ENCODE assay signal across 15 mouse cellular contexts in genomic region chr7:84247960-84248665, GRCm38 (mm10).
A peak's percentile ranks its signal among the peaks of the same experiment; 100 is the strongest.
DNase-seq lines count a peak whose midpoint lies in the region; ATAC-seq lines count a peak whose summit lies in the region.
"Had no signal": no experiment of that assay in that cellular context is flagged by ENCODE, and none has a peak within 500 bp of the region (broad histone marks: within the 10 kb centered on the region; RNA-seq: fewer than 3 reads in every experiment).

No protein-coding gene starts in this region.

- ATAC-seq in hindbrain, embryonic 14.5 days (ENCODE audit: low FRiP score) = peak; percentile 61; the same call in 1 of the 2 replicates
- no peak for ATAC-seq in hindbrain, embryonic 11.5 days (ENCODE audit: low FRiP score)
- peak; percentile 92 for ATAC-seq in lung, embryonic 16.5 days (ENCODE audit: low read depth)
- peak; percentile 67 for ATAC-seq in intestine, embryonic 15.5 days
- ATAC-seq in stomach, embryonic 16.5 days (ENCODE audit: insufficient read depth, low FRiP score) = no peak

- H3K4me1 ChIP-seq in hindbrain, embryonic 14.5 days (replicated peaks; ENCODE audit: control insufficient read depth, insufficient read depth, low read length) = no peaks in the 10 kb centered on the region
- H3K4me1 ChIP-seq in hindbrain, embryonic 11.5 days (replicated peaks; ENCODE audit: control insufficient read depth, insufficient read depth, low read length) = no peaks in the 10 kb centered on the region
- H3K4me1 ChIP-seq in lung, embryonic 16.5 days (replicated peaks; ENCODE audit: control insufficient read depth, insufficient read depth, low read length) = peaks cover 24% of the 10 kb centered on the region
- peaks cover 6% of the 10 kb centered on the region for H3K4me1 ChIP-seq in intestine, embryonic 15.5 days (replicated peaks)
- H3K4me1 ChIP-seq in stomach, embryonic 16.5 days (ENCODE audit: control insufficient read depth, insufficient read depth, low read length) = peaks cover 7% of the 10 kb centered on the region

- no peak overlapping the region for H3K9ac ChIP-seq in hindbrain, embryonic 14.5 days
- H3K9ac ChIP-seq in hindbrain, embryonic 11.5 days (ENCODE audit: low read depth, low read length) = no peak overlapping the region
- no peak overlapping the region for H3K9ac ChIP-seq in lung, embryonic 16.5 days (ENCODE audit: low read length)
- H3K9ac ChIP-seq in intestine, embryonic 15.5 days = no peak overlapping the region
- peak overlapping the region; percentile 22; the same call in 1 of the 2 replicates for H3K9ac ChIP-seq in stomach, embryonic 16.5 days (ENCODE audit: low read length)
- H3K9ac ChIP-seq: embryonic facial prominence, embryonic 15.5 days had no signal

- H3K9me3 ChIP-seq in hindbrain, embryonic 14.5 days (ENCODE audit: control insufficient read depth, low read length) = no peaks in the 10 kb centered on the region
- H3K9me3 ChIP-seq in hindbrain, embryonic 11.5 days (ENCODE audit: control insufficient read depth, low read length) = no peaks in the 10 kb centered on the region
- no peaks in the 10 kb centered on the region for H3K9me3 ChIP-seq in lung, embryonic 16.5 days (ENCODE audit: control insufficient read depth, low read length)
- no peaks in the 10 kb centered on the region for H3K9me3 ChIP-seq in intestine, embryonic 15.5 days
- H3K9me3 ChIP-seq in stomach, embryonic 16.5 days (replicated peaks; ENCODE audit: control insufficient read depth, low read length) = no peaks in the 10 kb centered on the region
- H3K9me3 ChIP-seq: embryonic facial prominence, embryonic 15.5 days had no signal

- H3K4me3 ChIP-seq in hindbrain, embryonic 14.5 days (replicated peaks; ENCODE audit: low read length) = no peak overlapping the region
- no peak overlapping the region for H3K4me3 ChIP-seq in hindbrain, embryonic 11.5 days (ENCODE audit: low read depth, low read length)
- H3K4me3 ChIP-seq in lung, embryonic 16.5 days (ENCODE audit: low read length) = no peak overlapping the region
- H3K4me3 ChIP-seq in intestine, embryonic 15.5 days (replicated peaks) = no peak overlapping the region
- H3K4me3 ChIP-seq in stomach, embryonic 16.5 days (replicated peaks; ENCODE audit: low read length) = no peak overlapping the region
- H3K4me3 ChIP-seq: embryonic facial prominence, embryonic 15.5 days; heart, adult 2 months; myocyte had no signal

- no peaks in the 10 kb centered on the region for H3K27me3 ChIP-seq in hindbrain, embryonic 14.5 days (ENCODE audit: control insufficient read depth, insufficient read depth, low read length)
- no peaks in the 10 kb centered on the region for H3K27me3 ChIP-seq in hindbrain, embryonic 11.5 days (ENCODE audit: control insufficient read depth, insufficient read depth, low read length)
- H3K27me3 ChIP-seq in lung, embryonic 16.5 days (ENCODE audit: control insufficient read depth, insufficient read depth, low read depth, low read length) = no peaks in the 10 kb centered on the region
- no peaks in the 10 kb centered on the region for H3K27me3 ChIP-seq in intestine, embryonic 15.5 days (replicated peaks)
- no peaks in the 10 kb centered on the region for H3K27me3 ChIP-seq in stomach, embryonic 16.5 days (ENCODE audit: control insufficient read depth, insufficient read depth, low read length)
- H3K27me3 ChIP-seq: embryonic facial prominence, embryonic 15.5 days had no signal

- peaks cover 46% of the 10 kb centered on the region for H3K36me3 ChIP-seq in hindbrain, embryonic 14.5 days (replicated peaks; ENCODE audit: control insufficient read depth, insufficient read depth)
- H3K36me3 ChIP-seq in hindbrain, embryonic 11.5 days (ENCODE audit: control insufficient read depth, insufficient read depth, low read length) = no peaks in the 10 kb centered on the region
- no peaks in the 10 kb centered on the region for H3K36me3 ChIP-seq in lung, embryonic 16.5 days (ENCODE audit: control insufficient read depth, insufficient read depth, low read length)
- no peaks in the 10 kb centered on the region for H3K36me3 ChIP-seq in intestine, embryonic 15.5 days
- H3K36me3 ChIP-seq in stomach, embryonic 16.5 days (ENCODE audit: control insufficient read depth, insufficient read depth, low read length) = no peaks in the 10 kb centered on the region

- 56% methylated on average over 3 of the region's 3 CpGs for WGBS in hindbrain, embryonic 14.5 days
- WGBS in hindbrain, embryonic 11.5 days = 38% methylated on average over 3 of the region's 3 CpGs
- 34% methylated on average over 3 of the region's 3 CpGs for WGBS in lung, embryonic 16.5 days
- WGBS in intestine, embryonic 15.5 days = 31% methylated on average over 3 of the region's 3 CpGs
- WGBS in stomach, embryonic 16.5 days = 26% methylated on average over 3 of the region's 3 CpGs

- H3K27ac ChIP-seq in hindbrain, embryonic 14.5 days = no peak overlapping the region
- no peak overlapping the region for H3K27ac ChIP-seq in hindbrain, embryonic 11.5 days (ENCODE audit: low read depth, low read length)
- peak overlapping the region; percentile 86 for H3K27ac ChIP-seq in lung, embryonic 16.5 days (ENCODE audit: low read length)
- 0 out of 2 replicates have a peak overlapping the region, but pooled peaks have one; percentile 27 for H3K27ac ChIP-seq in intestine, embryonic 15.5 days
- H3K27ac ChIP-seq in stomach, embryonic 16.5 days (ENCODE audit: low read length) = peak overlapping the region; percentile 85; the same call in 1 of the 2 replicates
- H3K27ac ChIP-seq: embryonic facial prominence, embryonic 15.5 days; heart, adult 2 months; macrophage had no signal

- H3K4me2 ChIP-seq in hindbrain, embryonic 14.5 days (replicated peaks) = no peak overlapping the region
- no peak overlapping the region for H3K4me2 ChIP-seq in hindbrain, embryonic 11.5 days (replicated peaks; ENCODE audit: low read depth, low read length)
- no peak overlapping the region; the same call in 1 of the 2 replicates for H3K4me2 ChIP-seq in lung, embryonic 16.5 days (ENCODE audit: low read depth, low read length)
- peak overlapping the region; percentile 11; the same call in 1 of the 2 replicates for H3K4me2 ChIP-seq in intestine, embryonic 15.5 days (replicated peaks)
- no peak overlapping the region for H3K4me2 ChIP-seq in stomach, embryonic 16.5 days (ENCODE audit: low read depth, low read length)
- H3K4me2 ChIP-seq: embryonic facial prominence, embryonic 15.5 days had no signal

- no peak for DNase-seq in hindbrain, embryonic 14.5 days (ENCODE audit: low spot score)
- no peak for DNase-seq in hindbrain, embryonic 11.5 days (ENCODE audit: low spot score)
- no peak for DNase-seq in lung, adult 18-20 months
- no peak for DNase-seq in adrenal gland, adult 8-10 months
- DNase-seq in cerebellum, postnatal 36 days = no peak
- DNase-seq: cerebellum, postnatal 14 days; heart, adult 2 months; heart, postnatal 14 days; thymus, postnatal 36 days had no signal

Comparison
In these comparisons a context has a peak if more than half of its experiments do, and no peak if none do; other contexts are left out.
1. ATAC-seq: peak in hindbrain, embryonic 14.5 days (single experiment), lung, embryonic 16.5 days (single experiment) and intestine, embryonic 15.5 days (single experiment); none in hindbrain, embryonic 11.5 days (single experiment) and stomach, embryonic 16.5 days (single experiment).
2. H3K27ac ChIP-seq: peak in lung, embryonic 16.5 days (single experiment), intestine, embryonic 15.5 days (single experiment) and stomach, embryonic 16.5 days (single experiment); none in hindbrain, embryonic 14.5 days (single experiment) and hindbrain, embryonic 11.5 days (single experiment).